Mouse (Mus musculus) left cerebral cortex, postnatal 4 days (tissue): ENCODE data around the gene Pde3b. TPM values are rescaled to one million over a fixed set of nuclear protein-coding genes. Genes with fewer than 3 reads are reported as not detected.
"Not testable (repeated sequence)": the region's sequence is repeated elsewhere in the genome, so short reads cannot be mapped to it uniquely, and the experiment has no call there.

Experiments used
- DNase-seq: peaks from one replicate; pipeline ENCODE4 v3.0.0-alpha.2; 2022
- intact Hi-C: fragments of 180-260 bp; cut with DNase I; formaldehyde crosslinking; loops from one replicate; pipeline ENCODE4 v1.15.1; 2025
- total RNA-seq, 2 experiments: library from RNA; stranded (reverse); gene quantifications; 2 replicates each; pipeline ENCODE4 v1.2.3; 2021

The Pde3b gene
- total RNA-seq, result 10 to 100 TPM; 11.4 to 12.9 TPM

DNA sequence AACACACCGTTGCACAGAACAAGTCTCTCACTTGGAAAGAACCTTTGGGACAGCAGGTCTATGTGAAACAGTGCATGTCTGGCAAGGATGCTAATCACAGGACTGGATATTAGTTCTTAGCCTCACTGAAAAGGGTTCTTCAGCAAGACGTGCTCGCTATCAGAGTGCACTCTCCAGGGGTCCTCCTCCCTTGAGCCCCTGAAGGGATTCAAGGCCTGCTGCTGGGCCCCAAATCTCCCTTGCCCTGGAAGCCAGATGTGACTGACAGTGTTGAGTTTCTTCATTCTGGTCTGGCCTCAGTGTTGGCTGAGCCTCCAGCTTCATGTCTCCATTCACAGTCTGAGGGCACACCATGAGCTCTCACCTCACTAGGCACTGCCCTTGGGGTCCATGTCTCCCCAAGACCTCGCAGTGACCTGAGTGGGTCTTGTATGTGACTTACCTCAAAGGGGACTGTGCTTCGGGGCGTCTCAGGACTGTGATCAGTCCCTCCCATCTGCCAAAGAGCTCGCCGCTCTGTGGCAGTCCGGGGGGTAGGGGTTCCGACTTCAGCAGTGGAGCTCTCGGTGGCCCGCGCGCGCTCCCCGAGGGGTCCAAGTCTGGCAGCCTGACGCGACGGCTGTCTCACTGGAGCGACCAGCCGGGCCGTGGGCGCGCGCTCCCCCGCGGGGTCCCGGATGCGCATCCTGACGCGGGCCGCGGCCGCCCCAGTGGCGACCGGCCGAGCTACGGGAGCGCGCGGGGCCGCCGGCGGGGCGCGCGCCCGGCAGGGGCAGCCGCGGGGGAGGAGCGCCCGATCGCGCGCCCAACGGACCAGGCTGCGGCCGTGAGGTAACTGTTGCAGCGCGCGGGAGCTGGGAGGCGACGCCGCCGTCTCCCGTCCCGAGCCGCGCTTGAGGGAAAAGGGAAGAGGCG is at the start of gene Pde3b:
Pde3b (plus strand) TSS at position 861 of the 915 bp plus-strand sequence.
- intact Hi-C loops, result no loop called here
- peak; percentile 78 for DNase-seq

DNA sequence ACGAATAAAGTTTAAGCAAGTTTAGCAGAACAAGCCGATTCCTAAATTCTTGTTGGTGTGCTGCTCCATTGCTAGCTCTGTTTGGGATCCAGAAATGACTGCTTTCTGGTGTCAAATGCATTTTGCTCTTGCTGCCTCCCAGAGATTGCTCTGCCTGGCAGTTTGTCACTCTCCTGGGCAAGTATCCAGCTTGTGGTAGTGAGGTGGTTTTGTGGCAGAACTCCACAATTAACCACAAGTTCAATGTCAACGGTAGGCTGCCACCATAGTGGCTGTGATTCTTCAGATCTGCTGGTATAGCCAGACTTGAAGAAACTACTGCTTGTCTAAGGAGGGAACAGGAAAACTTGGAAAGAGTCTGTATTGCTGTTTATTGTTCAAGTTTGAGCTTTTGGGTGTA is 13.0 kb upstream of the Pde3b start:
- DNase-seq, result peak; percentile 45
- intact Hi-C loops, result no loop called here

DNA sequence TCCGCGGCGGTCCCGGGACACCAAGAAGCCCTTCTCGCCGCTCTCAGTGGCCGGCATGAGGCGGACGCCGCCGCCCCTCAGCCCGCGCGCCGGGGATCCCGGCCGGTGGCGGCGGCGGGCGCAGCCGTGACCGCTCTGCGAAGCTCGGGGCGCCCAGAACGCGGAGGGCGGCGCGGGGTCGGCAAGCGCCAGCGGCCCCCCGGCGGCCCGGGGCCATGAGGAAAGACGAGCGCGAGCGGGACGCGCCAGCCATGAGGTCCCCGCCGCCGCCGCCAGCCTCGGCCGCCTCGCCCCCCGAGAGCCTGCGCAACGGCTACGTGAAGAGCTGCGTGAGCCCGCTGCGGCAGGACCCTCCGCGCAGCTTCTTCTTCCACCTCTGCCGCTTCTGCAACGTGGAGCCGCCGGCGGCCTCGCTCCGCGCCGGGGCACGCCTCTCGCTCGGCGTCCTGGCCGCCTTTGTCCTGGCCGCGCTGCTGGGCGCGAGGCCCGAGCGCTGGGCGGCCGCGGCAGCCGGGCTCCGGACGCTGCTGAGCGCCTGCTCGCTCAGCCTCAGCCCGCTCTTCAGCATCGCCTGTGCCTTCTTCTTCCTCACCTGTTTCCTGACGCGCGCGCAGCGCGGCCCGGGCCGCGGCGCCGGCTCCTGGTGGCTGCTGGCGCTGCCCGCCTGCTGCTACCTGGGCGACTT is 397 bp downstream of the Pde3b start:
- intact Hi-C loops, result loop anchor here (2.0 kb wide), 1 partner anchor 135 kb away; no protein-coding TSS in a partner anchor
- peak; percentile 50 for DNase-seq

DNA sequence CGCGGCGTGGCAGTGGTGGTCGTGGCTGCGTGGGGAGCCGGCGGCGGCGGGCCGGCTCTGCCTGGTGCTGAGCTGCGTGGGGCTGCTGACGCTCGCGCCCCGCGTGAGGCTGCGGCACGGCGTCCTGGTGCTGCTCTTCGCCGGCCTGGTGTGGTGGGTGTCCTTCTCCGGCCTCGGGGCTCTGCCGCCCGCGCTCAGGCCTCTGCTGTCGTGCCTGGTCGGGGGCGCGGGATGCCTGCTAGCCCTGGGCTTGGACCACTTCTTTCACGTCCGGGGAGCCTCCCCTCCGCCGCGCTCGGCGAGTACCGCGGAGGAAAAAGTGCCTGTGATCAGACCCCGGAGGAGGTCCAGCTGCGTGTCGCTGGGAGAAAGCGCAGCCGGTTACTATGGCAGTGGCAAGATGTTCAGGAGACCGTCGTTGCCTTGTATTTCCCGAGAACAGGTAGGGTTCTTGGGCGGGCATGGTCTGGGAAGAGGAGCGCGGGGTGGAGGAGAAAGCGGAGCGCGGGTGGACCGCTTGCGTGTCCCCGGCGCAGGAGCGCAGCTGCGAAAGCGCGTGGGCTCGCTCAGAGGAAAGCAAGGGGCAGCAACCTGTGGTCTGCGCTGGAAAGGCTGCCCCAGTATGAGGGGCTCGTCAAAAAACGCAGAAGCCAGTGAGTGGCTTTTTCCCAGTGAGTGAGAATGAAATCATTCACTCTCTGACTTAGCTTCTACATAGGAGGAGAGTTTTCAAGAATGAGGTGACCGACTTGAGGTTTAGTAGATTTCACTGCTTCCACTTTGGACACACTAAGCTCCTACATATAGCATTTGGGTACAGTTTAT is 1.2 kb downstream of the Pde3b start:
- peak; percentile 40 for DNase-seq
- intact Hi-C loops, result loop anchor here (2.0 kb wide), 1 partner anchor 135 kb away; no protein-coding TSS in a partner anchor

DNA sequence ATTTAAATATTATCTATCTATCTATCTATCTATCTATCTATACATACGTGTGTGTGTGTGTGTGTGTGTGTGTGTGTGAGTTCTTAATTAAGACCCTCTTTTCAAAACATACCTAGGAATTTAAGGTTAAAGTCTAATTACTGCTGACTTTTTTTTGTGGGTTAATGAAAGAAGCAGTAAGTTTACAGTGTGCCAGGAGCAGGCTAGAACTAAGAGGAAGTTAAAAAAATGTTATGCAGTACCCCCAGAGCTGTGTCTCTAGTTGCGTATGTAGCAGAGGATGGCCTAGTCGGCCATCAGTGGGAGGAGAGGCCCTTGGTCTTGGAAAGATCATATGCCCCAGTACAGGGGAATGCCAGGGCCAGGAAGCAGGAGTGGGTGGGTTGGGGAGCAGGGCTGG is 4.2 kb downstream of the Pde3b start:
- intact Hi-C loops, DNase-seq: not testable (repeated sequence)

DNA sequence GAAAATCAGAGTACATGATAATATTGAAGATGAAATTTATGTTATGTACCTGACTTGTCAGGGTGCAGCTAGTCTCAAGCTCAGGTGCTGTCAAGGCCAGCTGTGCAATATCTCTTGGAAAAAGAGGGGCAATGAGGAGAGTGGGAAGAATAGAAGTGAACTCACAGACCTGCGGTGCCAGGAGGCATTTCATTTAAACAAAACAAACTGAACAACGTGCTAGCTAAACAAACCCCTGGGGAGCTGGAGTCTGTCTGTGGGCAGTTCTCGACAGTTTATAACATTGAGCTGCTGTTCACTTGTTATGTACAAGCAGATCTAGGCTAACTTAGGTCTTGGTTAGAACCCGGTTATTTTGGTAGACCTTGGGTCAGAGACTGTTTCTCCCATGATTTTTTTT is 5.8 kb downstream of the Pde3b start:
- no peak for DNase-seq
- intact Hi-C loops, result no loop called here

DNA sequence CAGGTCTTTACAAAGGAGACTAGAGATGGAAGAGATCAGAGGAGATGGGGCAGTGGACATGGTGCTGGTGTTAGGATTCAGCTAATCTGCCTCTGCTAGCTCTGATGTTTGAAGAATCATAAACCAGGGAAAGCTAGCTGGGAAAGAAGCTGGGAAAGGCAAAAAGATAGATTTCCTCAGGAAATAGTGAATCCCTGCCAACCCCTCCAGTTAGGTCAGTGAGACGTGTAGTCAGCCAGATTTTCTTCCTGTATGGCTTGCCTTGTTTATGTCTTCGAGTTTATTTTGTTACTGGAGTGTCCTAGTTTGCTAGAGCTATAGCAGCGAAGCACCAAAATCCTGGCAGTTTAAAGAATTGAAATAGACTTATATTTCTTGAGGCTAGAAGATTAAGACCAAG is 7.1 kb downstream of the Pde3b start:
- no peak for DNase-seq

DNA sequence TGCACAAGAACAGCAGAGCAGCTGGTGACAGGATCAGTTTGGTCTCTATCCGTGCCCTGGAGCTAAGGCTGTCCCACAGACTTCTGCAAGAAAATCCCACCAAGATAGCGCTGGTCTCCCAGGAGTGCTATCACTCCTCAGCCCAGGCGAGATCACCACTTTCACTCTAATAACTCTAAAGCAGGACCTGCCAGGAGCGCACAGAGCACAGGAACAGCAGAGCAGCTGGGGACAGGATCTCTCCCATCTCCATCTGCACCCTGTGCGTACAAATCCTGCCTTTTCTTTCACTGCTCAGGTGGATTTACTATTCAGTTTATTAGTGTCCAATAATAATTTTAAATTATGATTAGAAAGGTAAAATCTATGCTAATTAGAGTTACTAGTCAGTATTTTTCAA is 14.7 kb downstream of the Pde3b start:
- intact Hi-C loops, result no loop called here
- no peak for DNase-seq

More for the DNA sequence above, 7.1 kb downstream of the Pde3b start:
- intact Hi-C loops, result no loop called here

DNA sequence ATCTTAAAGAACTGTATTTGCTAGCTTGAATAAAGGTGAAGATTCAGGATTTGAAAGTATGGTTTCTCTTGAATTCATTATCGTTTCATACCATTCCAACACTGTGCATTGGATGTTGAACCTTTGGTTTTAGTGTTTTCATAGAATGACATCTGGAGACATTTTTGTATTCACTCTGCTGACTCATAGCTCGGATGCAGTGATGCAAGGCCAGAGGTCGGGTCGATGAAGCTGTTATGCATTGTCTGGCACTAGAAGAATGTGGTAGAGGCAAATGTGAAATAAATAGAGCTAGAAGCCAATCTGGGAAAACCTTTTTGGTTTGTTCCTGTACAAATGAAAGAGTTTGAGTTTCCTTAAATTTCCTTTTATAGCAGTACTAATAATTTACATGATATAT is 16.9 kb downstream of the Pde3b start:
- no peak for DNase-seq
- intact Hi-C loops, result no loop called here

DNA sequence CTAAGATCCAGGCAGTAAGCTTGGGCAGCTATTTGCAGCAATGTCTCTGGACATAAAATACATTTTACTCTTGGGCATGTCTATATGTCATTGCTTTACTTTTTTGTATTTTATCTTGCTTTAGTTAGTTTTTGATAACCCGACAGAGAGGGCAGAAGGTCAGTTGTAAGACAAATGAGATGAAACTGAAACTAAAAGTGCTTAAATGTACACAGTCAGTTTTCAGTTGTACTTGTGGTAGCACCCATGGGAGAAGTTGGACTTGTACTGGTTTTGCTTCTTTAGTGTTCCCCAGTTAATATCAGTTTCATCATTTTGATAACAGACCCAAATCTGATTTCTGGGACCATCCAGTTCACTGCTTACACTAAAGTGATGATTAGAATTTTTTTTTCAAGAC is 24.6 kb downstream of the Pde3b start:
- intact Hi-C loops, result no loop called here
- DNase-seq, result no peak

DNA sequence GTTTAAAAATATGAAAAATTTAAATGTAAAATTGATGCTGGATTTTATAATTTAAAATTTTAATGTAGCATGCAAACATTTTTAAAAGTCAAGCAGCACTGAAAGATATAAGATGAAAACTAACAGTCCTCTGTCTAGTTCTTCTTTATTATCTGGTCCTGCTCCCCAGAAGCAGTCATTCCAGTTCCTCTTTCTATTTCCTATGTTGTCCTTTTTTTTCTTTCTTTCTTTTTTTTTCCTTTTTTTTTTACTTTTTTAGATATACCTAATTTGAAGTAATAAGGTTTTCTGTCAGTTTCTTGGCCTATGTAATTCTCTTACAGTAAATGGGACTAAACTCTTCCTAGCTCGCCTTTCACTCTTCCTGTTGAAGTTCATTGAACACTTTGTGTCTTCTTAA is 25.4 kb downstream of the Pde3b start:
- DNase-seq, result no peak
- intact Hi-C loops, result no loop called here

DNA sequence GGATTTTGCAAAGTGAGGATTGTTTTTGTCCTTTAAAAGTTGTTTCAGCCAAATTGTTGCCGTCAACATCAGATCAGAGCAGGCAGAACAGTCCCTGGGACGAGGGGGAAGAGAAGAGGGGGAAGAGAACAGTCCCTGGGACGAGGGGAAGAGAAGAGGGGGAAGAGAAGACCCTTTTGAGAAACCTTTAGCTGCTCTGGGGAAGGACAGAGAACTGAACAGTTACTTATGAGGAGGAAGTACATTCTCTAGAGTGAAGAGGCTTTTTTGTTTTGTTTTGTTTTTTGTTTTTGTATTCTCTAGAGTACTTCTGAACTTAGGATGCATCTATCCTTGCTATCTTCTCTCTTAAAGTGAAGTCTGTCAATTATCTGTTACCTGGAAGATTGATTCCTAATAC is 37.8 kb downstream of the Pde3b start:
- intact Hi-C loops, result no loop called here
- no peak for DNase-seq

DNA sequence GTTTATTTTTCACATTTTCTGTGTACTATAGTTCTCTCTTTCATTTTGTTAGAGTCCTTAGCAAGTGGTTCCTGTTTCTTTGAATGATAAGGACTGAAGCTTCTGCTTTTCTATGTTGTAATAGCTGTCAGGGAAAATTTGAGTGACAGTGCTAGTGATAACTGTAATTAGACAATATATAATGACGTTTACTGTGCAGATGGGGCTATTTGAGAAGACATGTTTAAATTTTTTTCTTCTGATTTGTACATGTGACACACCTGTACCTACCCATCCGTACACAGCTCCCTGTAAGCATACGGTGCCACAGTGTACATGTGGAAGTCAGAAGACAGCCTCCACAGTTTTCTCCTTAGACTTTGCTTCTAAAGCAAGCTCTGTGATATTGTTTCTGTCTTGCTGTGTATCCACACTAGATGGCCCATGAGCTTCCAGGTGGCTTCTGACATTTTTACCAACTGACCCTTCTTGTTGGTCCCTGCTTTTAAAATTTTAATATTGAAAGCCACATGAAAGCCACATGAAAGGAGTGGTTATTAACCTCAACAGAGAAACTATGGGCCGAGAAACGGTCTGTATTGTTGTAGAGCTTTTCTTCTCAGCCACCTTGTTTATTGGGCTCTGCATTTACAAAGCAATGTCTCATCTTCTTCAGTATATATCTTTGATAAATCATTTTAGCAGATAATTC is 38.4 kb downstream of the Pde3b start:
- DNase-seq, result no peak
- intact Hi-C loops, result no loop called here

DNA sequence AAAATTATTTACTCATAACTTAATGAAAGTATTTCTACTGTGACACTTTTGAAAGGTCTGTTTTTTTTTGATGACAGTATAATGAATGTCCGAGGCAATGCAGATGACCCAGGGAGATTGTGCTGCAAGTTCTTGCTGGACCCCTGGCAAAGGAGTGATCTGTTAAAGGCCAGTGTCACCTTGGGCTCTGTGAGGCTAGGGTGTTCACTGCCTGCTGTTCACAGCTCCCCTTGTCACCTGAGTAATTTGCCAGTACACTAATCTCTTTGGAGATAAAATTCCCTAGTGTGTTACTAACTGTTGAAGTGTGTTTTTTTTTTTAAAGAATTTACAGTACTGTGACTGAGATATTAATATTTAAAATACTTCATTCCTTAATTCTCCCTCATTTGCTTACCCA is 39.8 kb downstream of the Pde3b start:
- intact Hi-C loops, result no loop called here
- no peak for DNase-seq

DNA sequence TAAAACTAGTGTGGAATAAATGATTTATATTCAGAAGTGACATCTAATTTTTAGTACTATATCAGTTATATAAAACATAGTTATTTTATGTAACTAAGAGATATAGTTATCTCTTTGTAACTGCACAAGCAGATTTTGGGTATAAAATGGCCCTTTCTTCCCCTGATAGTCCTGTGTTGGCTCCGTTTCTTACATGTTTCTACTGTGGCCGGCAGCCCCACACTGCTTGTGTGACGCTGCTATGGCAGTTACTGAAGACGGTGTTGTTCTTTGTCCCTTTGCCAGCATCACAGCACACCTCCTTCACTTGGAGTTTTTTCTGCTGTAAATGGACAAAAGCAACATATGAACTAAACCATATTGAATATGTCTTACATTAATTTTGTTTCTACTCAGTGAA is 41.8 kb downstream of the Pde3b start:
- intact Hi-C loops, result no loop called here
- DNase-seq, result no peak

DNA sequence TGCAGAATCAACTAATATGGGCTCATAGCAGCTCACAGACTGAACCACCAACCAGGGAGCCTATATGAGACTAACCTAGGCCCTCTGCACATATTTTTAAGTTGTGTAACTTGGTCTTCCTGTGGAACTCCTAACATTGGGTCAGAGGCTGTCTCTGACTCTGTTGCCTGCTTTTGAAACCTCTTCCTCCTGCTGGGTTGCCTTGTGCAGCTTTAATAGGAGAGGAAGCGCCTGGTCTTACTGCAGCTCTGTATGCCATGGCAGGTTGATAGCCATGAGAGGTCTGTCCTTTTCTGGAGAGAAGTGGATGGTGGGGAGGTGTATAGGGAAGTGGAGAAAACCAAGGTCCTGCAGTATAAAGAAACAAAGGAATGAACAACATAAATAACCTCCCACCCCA is 44.8 kb downstream of the Pde3b start:
- intact Hi-C loops, result no loop called here
- no peak for DNase-seq

DNA sequence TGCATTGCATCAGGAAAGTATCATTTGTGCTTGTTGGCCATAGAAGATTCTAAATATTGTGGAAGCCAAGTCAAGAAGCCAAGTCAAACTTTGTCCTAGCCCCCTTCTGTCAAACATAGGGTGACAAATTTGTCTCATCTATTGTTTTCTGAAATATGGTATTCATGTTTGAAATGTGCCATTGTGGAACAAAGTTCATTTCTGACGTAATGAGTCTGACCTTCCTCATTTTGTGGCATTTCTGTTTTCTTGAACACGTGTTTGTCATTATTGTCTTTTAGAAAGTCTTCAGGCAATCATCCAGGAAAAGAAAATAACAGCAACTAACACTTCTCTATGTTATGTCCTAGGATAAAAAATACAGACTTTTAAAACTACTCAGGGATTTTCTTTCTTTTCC is 46.6 kb downstream of the Pde3b start:
- no peak for DNase-seq

DNA sequence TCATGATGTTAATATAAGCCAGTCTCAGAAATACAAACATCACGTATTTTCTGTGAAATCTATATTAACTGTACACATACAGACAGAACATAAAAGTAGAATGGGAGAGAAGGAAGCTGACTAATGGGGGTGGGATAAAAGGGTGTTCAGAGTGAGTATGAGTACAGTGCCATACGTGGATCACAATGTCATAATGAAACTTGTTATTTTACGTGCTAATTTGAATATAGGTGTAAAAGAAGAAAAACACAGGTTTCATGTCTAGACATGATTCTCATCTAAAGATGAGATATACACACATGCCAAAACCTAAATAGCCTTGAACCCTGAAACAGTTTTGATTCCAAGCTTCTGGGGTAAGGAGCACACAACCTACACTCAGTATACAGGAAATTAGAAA is 51.3 kb downstream of the Pde3b start:
- intact Hi-C loops, result no loop called here

More for the DNA sequence above, 46.6 kb downstream of the Pde3b start:
- intact Hi-C loops, result no loop called here

DNA sequence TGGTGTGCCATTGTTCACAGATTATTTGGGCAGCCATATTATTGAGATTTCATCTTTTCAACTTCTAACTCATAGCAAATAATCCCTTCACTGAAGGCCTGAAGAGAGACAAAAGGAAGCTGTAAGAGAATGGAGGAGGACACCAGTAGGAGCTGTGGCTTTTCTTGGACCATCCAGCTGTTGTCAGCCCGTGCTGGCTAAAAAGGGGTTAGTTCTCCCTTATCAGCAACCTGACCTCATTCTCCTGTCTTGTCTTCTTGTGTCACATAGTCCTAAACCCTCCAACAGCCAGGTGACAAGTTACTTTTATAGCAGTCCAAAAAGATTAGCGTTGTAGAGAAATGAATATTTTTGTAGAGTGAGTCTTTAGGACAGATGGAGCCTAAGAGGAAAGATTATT is 57.4 kb downstream of the Pde3b start:
- DNase-seq, result no peak
- intact Hi-C loops, result no loop called here

More for the DNA sequence above, 51.3 kb downstream of the Pde3b start:
- no peak for DNase-seq

DNA sequence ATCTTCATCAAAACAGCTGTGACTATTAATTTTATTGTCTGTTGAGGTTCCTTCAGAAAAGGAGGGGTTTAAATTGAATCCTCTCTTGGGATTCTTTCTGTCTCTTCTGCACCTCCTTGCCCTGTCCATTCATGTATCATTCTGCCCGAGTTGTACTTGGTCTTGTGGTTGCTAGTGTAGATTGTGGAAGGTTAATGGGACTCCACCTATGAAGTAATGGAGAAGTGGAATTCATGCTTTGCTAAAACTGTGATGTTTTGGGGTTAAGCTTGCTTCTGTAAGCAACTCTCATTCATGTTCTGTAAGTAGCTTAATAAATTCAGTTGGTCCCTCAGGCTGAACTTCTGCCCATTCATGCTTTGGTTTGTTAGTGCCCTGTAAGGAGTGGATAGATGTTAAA is 59.8 kb downstream of the Pde3b start:
- no peak for DNase-seq
- intact Hi-C loops, result no loop called here

DNA sequence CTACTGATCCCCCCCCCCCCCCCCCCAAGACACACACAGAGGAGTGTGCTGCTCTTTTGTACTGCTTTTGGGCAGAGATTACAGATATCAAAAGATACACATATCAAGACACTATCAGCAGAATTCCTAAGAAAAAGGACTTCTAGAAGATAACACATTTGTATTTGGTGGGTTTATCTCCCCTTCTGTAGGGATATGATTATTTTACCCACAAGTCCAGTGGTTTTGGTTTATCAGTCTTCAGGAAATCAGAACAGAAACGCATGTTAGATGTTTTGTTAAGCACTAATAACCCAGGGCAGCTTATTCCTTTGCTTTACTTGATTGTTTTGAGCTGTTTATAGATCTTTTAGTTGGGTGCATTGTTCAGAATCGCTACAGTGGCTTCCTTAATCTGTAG is 62.8 kb downstream of the Pde3b start:
- no peak for DNase-seq
- intact Hi-C loops, result no loop called here
